Mouse (Mus musculus) embryonic facial prominence, embryonic 14.5 days (tissue): Measurements from ENCODE around the gene Ankrd34a. TPM values are rescaled to one million over a fixed set of nuclear protein-coding genes. Genes with fewer than 3 reads are reported as not detected.

ENCODE experiments used
- polyA plus RNA-seq: library from polyadenylated mRNA; unstranded; fragments of >200 nt; fragmentation: Nextera tagmentation; extraction: Ambion mirVana; gene quantifications from 2 replicates; pipeline ENCODE4 v1.2.1, GENCODE M21; 2014

The Ankrd34a gene
- polyA plus RNA-seq, 1 experiment from 2014 or later, result 3.0 TPM

Other genes with a start within 250 kb of the Ankrd34a start
- not detected in 2 replicates for gene BC107364, start 144.3 kb upstream of the Ankrd34a start, polyA plus RNA-seq
- 28.3 and 36.4 TPM in 2 replicates for gene Hfe2, start 71.5 kb upstream of the Ankrd34a start, polyA plus RNA-seq
- 160 and 166 TPM in 2 replicates for gene Txnip, start 38.7 kb upstream of the Ankrd34a start, polyA plus RNA-seq
- 0.55 TPM in 1 of 2 replicates, not detected in the other for gene Gm16253, start 19.7 kb upstream of the Ankrd34a start, polyA plus RNA-seq
- gene Polr3gl, start 2.5 kb upstream of the Ankrd34a start, polyA plus RNA-seq, result 8.9 and 11.0 TPM in 2 replicates
- gene Lix1l, start 4.5 kb downstream of the Ankrd34a start, polyA plus RNA-seq, result 9.1 and 10.1 TPM in 2 replicates
- 122 and 127 TPM in 2 replicates for gene Rbm8a, start 33.3 kb downstream of the Ankrd34a start, polyA plus RNA-seq
- 51.6 and 56.5 TPM in 2 replicates for gene Pex11b, start 38.7 kb downstream of the Ankrd34a start, polyA plus RNA-seq
- 0.33 and 0.47 TPM in 2 replicates for gene Gm42957, start 38.8 kb downstream of the Ankrd34a start, polyA plus RNA-seq
- gene Itga10, start 48.9 kb downstream of the Ankrd34a start, polyA plus RNA-seq, result 6.4 and 8.1 TPM in 2 replicates
- gene Ankrd35, start 73.5 kb downstream of the Ankrd34a start, polyA plus RNA-seq, result 2.9 and 3.6 TPM in 2 replicates
- 45.1 and 48.9 TPM in 2 replicates for gene Pias3, start 99.7 kb downstream of the Ankrd34a start, polyA plus RNA-seq
- gene Nudt17, start 111.9 kb downstream of the Ankrd34a start, polyA plus RNA-seq, result 9.5 and 11.8 TPM in 2 replicates
- 21.0 and 25.0 TPM in 2 replicates for gene Polr3c, start 131.0 kb downstream of the Ankrd34a start, polyA plus RNA-seq
- gene Rnf115, start 131.0 kb downstream of the Ankrd34a start, polyA plus RNA-seq, result 45.6 and 48.5 TPM in 2 replicates
- gene Pdzk1, start 232.6 kb downstream of the Ankrd34a start, polyA plus RNA-seq, result not detected in 2 replicates
- gene Cd160, start 232.7 kb downstream of the Ankrd34a start, polyA plus RNA-seq, result 0.24 and 0.25 TPM in 2 replicates